Mouse (Mus musculus): ENCODE data around the gene Gm49394.

DNA sequence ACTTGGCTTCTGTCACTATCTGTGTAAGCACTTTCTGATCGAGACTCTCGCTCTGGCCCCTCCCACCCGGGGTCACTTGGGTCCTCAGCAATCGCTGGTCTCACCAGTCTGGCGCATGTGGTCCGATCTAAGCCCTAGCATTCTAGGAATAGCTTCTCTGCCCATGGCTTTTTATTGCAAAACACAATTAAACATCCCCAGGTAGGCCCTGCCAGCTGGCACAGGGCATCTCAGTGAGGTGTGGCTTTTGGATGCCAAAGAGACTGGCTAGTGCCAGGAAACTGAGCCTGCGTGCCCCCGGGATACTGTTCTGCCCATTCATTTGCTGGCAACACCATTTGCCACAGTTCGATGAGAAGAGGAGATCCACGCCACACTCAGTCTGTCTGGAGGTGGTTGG lies 39.1 kb downstream of the Gm49394 start:
- TF ChIP-seq CTCF (IDR thresholded peaks at IDR 0.05; ENCODE audit: borderline replicate concordance, insufficient read depth, low read depth, low read length), result no peak
- no peak for TF ChIP-seq POLR2A (IDR thresholded peaks at IDR 0.05; ENCODE audit: borderline replicate concordance, insufficient read depth, low read length)
